10 mouse cellular contexts compared by ENCODE assay signal in the genomic region with DNA sequence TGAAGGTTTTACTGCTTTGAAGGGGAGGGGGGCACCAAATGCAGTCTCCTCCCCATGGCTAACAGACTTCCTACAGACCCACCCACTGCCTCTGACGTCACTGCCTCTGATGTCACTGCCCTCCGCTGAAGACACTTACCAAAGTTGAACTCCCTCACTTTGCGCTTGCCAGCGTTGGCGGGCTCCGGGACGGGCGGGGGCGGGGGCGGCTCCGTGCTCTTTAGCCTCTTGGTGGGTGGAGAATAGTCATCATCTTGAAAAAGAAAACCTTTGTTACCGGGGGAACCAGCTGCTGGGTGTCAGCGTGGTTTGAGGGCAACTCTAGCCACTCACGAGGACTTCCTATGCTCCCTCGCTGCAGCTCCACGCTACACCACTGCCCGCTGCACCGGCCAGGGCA. TPM values are rescaled to one million over a fixed set of nuclear protein-coding genes. Genes with fewer than 3 reads are reported as not detected.
DNase-seq lines count a peak whose midpoint lies in the region; ATAC-seq and TF ChIP-seq lines count a peak whose summit lies in the region.
"Had no signal": no experiment of that assay in that cellular context is flagged by ENCODE, and none has a peak within 500 bp of the region (broad histone marks: within the 10 kb centered on the region; RNA-seq: fewer than 3 reads in every experiment).

No protein-coding gene starts in this region.

- no peaks in the 10 kb centered on the region for H3K27me3 ChIP-seq in heart, embryonic 12.5 days (replicated peaks)
- H3K27me3 ChIP-seq in ES-Bruce4 (ENCODE audit: control insufficient read depth, insufficient read depth, low read length, poor library complexity, severe bottlenecking): no peaks in the 10 kb centered on the region
- no peaks in the 10 kb centered on the region for H3K27me3 ChIP-seq in intestine, postnatal 0 days (replicated peaks; ENCODE audit: control insufficient read depth, insufficient read depth, low read length)
- H3K27me3 ChIP-seq in midbrain, embryonic 16.5 days (ENCODE audit: control insufficient read depth, insufficient read depth, low read depth, low read length): no peaks in the 10 kb centered on the region

- no peak for ATAC-seq in heart, embryonic 12.5 days (ENCODE audit: insufficient number of reproducible peaks, low FRiP score)
- no peak for ATAC-seq in intestine, postnatal 0 days
- no peak for ATAC-seq in midbrain, embryonic 16.5 days

- H3K4me3 ChIP-seq in heart, embryonic 12.5 days: no peak overlapping the region
- peak overlapping the region; percentile 9; the same call in 1 of the 2 replicates for H3K4me3 ChIP-seq in ES-Bruce4 (ENCODE audit: low read depth, low read length)
- no peak overlapping the region for H3K4me3 ChIP-seq in intestine, postnatal 0 days (ENCODE audit: low read depth, low read length)
- no peak overlapping the region for H3K4me3 ChIP-seq in midbrain, embryonic 16.5 days (ENCODE audit: low read depth, low read length)

- no peak for TF ChIP-seq EP300 in ES-Bruce4 (IDR thresholded peaks at IDR 0.05; ENCODE audit: insufficient read depth, low read depth, low read length)

- no peak overlapping the region for H3K9ac ChIP-seq in heart, embryonic 12.5 days
- no peak overlapping the region for H3K9ac ChIP-seq in ES-Bruce4 (ENCODE audit: low read depth, poor library complexity, severe bottlenecking)
- H3K9ac ChIP-seq in intestine, postnatal 0 days (ENCODE audit: low read depth, low read length): 0 out of 2 replicates have a peak overlapping the region, but pooled peaks have one; percentile 7
- no peak overlapping the region for H3K9ac ChIP-seq in midbrain, embryonic 16.5 days (ENCODE audit: low read depth, low read length)

- no peak overlapping the region for H3K27ac ChIP-seq in heart, embryonic 12.5 days (ENCODE audit: poor library complexity, severe bottlenecking)
- no peak overlapping the region for H3K27ac ChIP-seq in ES-Bruce4 (ENCODE audit: insufficient read depth, low read length)
- no peak overlapping the region for H3K27ac ChIP-seq in intestine, postnatal 0 days (ENCODE audit: low read depth, low read length)
- H3K27ac ChIP-seq in midbrain, embryonic 16.5 days (ENCODE audit: low read length): no peak overlapping the region
- H3K27ac ChIP-seq: macrophage had no signal

- no peaks in the 10 kb centered on the region for H3K4me1 ChIP-seq in heart, embryonic 12.5 days (replicated peaks)
- H3K4me1 ChIP-seq in ES-Bruce4 (ENCODE audit: control insufficient read depth, insufficient read depth, low read length): no peaks in the 10 kb centered on the region
- H3K4me1 ChIP-seq in intestine, postnatal 0 days (replicated peaks; ENCODE audit: control insufficient read depth, insufficient read depth, low read length): no peaks in the 10 kb centered on the region
- H3K4me1 ChIP-seq in midbrain, embryonic 16.5 days (ENCODE audit: control insufficient read depth, insufficient read depth, low read length): no peaks in the 10 kb centered on the region

- peaks cover 95% of the 10 kb centered on the region for H3K36me3 ChIP-seq in heart, embryonic 12.5 days
- peaks cover 34% of the 10 kb centered on the region for H3K36me3 ChIP-seq in ES-Bruce4 (ENCODE audit: control insufficient read depth, insufficient read depth, low read length, poor library complexity, severe bottlenecking)
- H3K36me3 ChIP-seq in intestine, postnatal 0 days (ENCODE audit: control insufficient read depth, insufficient read depth): peaks cover 94% of the 10 kb centered on the region
- peaks cover 49% of the 10 kb centered on the region for H3K36me3 ChIP-seq in midbrain, embryonic 16.5 days (ENCODE audit: control insufficient read depth, insufficient read depth, low read length)

- TF ChIP-seq CTCF in ES-Bruce4 (IDR thresholded peaks at IDR 0.05; ENCODE audit: low read depth, low read length): no peak
- no peak for TF ChIP-seq CTCF in intestine, postnatal 0 days (IDR thresholded peaks at IDR 0.05; ENCODE audit: low read depth)

- WGBS in heart, embryonic 12.5 days: 85% methylated on average over 18 of the region's 18 CpGs
- WGBS in intestine, postnatal 0 days: 82% methylated on average over 18 of the region's 18 CpGs
- WGBS in midbrain, embryonic 16.5 days: 87% methylated on average over 18 of the region's 18 CpGs

- H3K9me3 ChIP-seq in heart, embryonic 12.5 days (replicated peaks): no peaks in the 10 kb centered on the region
- H3K9me3 ChIP-seq in ES-Bruce4 (replicated peaks; ENCODE audit: control insufficient read depth, insufficient read depth, low read length, poor library complexity, severe bottlenecking): no peaks in the 10 kb centered on the region
- no peaks in the 10 kb centered on the region for H3K9me3 ChIP-seq in intestine, postnatal 0 days (ENCODE audit: control insufficient read depth)
- H3K9me3 ChIP-seq in midbrain, embryonic 16.5 days (replicated peaks; ENCODE audit: control insufficient read depth, low read length, poor library complexity, severe bottlenecking): no peaks in the 10 kb centered on the region
- H3K9me3 ChIP-seq: G1E had no signal

- DNase-seq in heart, postnatal 4 days: peak; percentile 27
- DNase-seq in testis, postnatal 10 days (ENCODE audit: low spot score): peak; percentile 49
- DNase-seq in c-Kit-positive CD71-positive TER-119-positive erythroid progenitor cells, embryonic 14.5 days (ENCODE audit: low spot score): no peak
- no peak for DNase-seq in ovary, postnatal 14 days (ENCODE audit: low spot score)

- no peak for TF ChIP-seq POLR2A in ES-Bruce4 (IDR thresholded peaks at IDR 0.05; ENCODE audit: insufficient read depth, low read length)

- no peak overlapping the region for H3K4me2 ChIP-seq in heart, embryonic 12.5 days
- H3K4me2 ChIP-seq in intestine, postnatal 0 days (replicated peaks; ENCODE audit: low read depth): no peak overlapping the region
- H3K4me2 ChIP-seq in midbrain, embryonic 16.5 days (ENCODE audit: low read length): no peak overlapping the region

RNA-seq across cellular contexts. Expression of a gene that starts 37.0 kb away (rescaled TPM):
- total RNA-seq in heart, postnatal 4 days (2021): 1 to 10 TPM; 2.1 to 2.5 TPM
- 2.0 and 2.2 TPM in 2 replicates for polyA plus RNA-seq in heart, embryonic 12.5 days (2016; fragmentation: Nextera tagmentation; extraction: Ambion mirVana)
- polyA plus RNA-seq in ES-Bruce4 (2011; ENCODE audit: insufficient read depth, insufficient read length, low read depth, missing spikeins): not detected in 2 replicates
- polyA plus RNA-seq in intestine, postnatal 0 days (2015; fragmentation: Nextera tagmentation; extraction: Ambion mirVana): 2.1 TPM in 2 replicates
- polyA plus RNA-seq in midbrain, embryonic 16.5 days (2015; fragmentation: Nextera tagmentation; extraction: Ambion mirVana): 2.5 and 2.7 TPM in 2 replicates

RNA-seq across cellular contexts. Expression of a gene that starts 48.2 kb away (rescaled TPM):
- total RNA-seq in heart, postnatal 4 days (2021): 100 to 1,000 TPM; 198 to 199 TPM
- 157 and 165 TPM in 2 replicates for polyA plus RNA-seq in heart, embryonic 12.5 days (2016; fragmentation: Nextera tagmentation; extraction: Ambion mirVana)
- polyA plus RNA-seq in ES-Bruce4 (2011; ENCODE audit: insufficient read depth, insufficient read length, low read depth, missing spikeins): 240 and 242 TPM in 2 replicates
- polyA plus RNA-seq in intestine, postnatal 0 days (2015; fragmentation: Nextera tagmentation; extraction: Ambion mirVana): 53.4 and 62.6 TPM in 2 replicates
- polyA plus RNA-seq in midbrain, embryonic 16.5 days (2015; fragmentation: Nextera tagmentation; extraction: Ambion mirVana): 133 and 164 TPM in 2 replicates

Comparison
In these comparisons a context has a peak if more than half of its experiments do, and no peak if none do; other contexts are left out.
1. DNase-seq: peak in heart, postnatal 4 days (single experiment) and testis, postnatal 10 days (single experiment); none in c-Kit-positive CD71-positive TER-119-positive erythroid progenitor cells, embryonic 14.5 days (single experiment) and ovary, postnatal 14 days (single experiment).